Mouse (Mus musculus) neural tube, embryonic 14.5 days (tissue): Measurements from ENCODE around the gene Mdc1. TPM values are rescaled to one million over a fixed set of nuclear protein-coding genes. Genes with fewer than 3 reads are reported as not detected.

Source experiments
- ATAC-seq: fragments of 200-750 bp; cut with Nextera tagmentation; 2 replicates; pipeline ENCODE4 v1.8.0; 2017; ENCODE audit warnings: low read depth, mild to moderate bottlenecking, moderate TSS enrichment, moderate library complexity
- H3K27ac ChIP-seq: fragments of 300-500 bp; sonication (generic); 2 replicates; pipeline ENCODE4 v1.5.1; 2014; ENCODE audit warnings: low read depth, mild to moderate bottlenecking, control low read depth, low read length, moderate library complexity, mixed read lengths
- H3K27me3 ChIP-seq: fragments of 300-500 bp; sonication (generic); 2 replicates; pipeline ENCODE4 v1.6.1; 2014; ENCODE audit warnings: low read length; ENCODE audit not compliant: control insufficient read depth, insufficient read depth
- H3K36me3 ChIP-seq: fragments of 300-500 bp; sonication (generic); 2 replicates; pipeline ENCODE4 v1.6.1; 2014; ENCODE audit warnings: low read length, mixed read lengths; ENCODE audit not compliant: control insufficient read depth, insufficient read depth
- H3K4me1 ChIP-seq: fragments of 300-500 bp; sonication (generic); 2 replicates; pipeline ENCODE4 v1.6.1; 2014; ENCODE audit warnings: low read length; ENCODE audit not compliant: control insufficient read depth, insufficient read depth
- H3K4me2 ChIP-seq: fragments of 300-500 bp; sonication (generic); 2 replicates; pipeline ENCODE4 v1.6.1; 2014; ENCODE audit warnings: mild to moderate bottlenecking, low read depth, low read length, control low read depth
- H3K4me3 ChIP-seq: fragments of 300-500 bp; sonication (generic); 2 replicates; pipeline ENCODE4 v1.5.1; 2014; ENCODE audit warnings: low read depth, low read length, control low read depth, mixed read lengths
- H3K9ac ChIP-seq: fragments of 300-500 bp; sonication (generic); replicated peaks from 2 replicates; pipeline ENCODE4 v1.6.1; 2014; ENCODE audit warnings: low read depth, mild to moderate bottlenecking, control low read depth, low read length, mixed read lengths
- H3K9me3 ChIP-seq: fragments of 300-500 bp; sonication (generic); 2 replicates; pipeline ENCODE4 v1.6.1; 2016; ENCODE audit warnings: low read length; ENCODE audit not compliant: control insufficient read depth
- WGBS: fragments of 180-500 bp; shearing (Covaris S2); extraction: QIAGEN DNeasy Blood & Tissue Kit; methylation state at CpG from one replicate; pipeline ENCODE4 v1.1.7; 2014; 5-methylcytosine and 5-hydroxymethylcytosine counted together
- polyA plus RNA-seq: library from polyadenylated mRNA; unstranded; fragments of >200 nt; fragmentation: Nextera tagmentation; extraction: Ambion mirVana; gene quantifications from 2 replicates; pipeline ENCODE4 v1.2.1, GENCODE M21; 2014

The Mdc1 gene
- polyA plus RNA-seq, 1 experiment from 2014 or later, result 8.5 TPM

DNA sequence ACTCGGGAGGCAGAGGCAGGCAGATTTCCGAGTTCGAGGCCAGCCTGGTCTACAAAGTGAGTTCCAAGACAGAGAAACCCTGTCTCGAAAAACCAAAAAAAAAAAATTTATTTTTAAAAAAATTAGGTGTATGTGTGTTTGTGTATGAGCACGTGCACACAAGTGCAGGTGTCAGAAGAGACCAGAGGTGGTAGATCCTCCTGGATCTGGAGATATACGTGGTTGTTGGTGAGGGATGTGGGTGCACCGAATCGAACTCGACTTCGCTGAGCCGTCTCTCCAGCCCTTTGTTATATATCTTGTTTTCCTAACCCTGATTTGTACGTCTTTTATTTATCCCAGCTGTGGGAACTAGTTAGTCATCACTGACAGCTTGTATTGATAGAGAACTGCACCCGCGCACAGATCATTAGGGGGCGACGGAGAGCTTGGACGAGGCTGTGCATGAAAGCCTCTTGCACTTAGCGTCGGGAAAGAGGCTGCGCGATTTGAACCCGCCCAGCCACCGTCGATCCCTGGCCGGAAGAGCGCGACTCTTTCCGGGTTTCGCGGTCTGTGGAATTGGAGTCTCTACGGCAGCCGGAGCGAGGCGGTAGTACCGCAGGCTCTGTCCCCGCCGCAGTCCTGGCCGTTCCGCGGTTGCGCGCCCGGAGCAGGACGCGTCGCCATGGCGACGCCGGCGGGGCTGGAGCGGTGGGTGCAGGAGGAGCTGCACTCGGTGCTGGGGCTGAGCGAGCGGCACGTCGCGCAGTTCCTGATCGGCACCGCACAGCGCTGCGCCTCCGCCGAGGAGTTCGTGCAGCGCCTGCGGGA, 38.1 kb downstream of the Mdc1 start, which contains the start of gene Dhx16:
Gene Dhx16 (plus strand): TSS at position 575 of the 813 bp plus-strand sequence.
- Histone ChIP-seq H3K27ac (peak within 1 kb of the TSS; percentile 67), H3K36me3 (peaks cover 35% of the 10 kb centered on the region), H3K4me3 (peak within 1 kb of the TSS; percentile 94), H3K9ac (peak within 1 kb of the TSS; percentile 83), H3K4me2 (peak within 1 kb of the TSS; percentile 57), H3K4me1 (peaks cover 9% of the 10 kb centered on the region), H3K9me3 (no peaks in the 10 kb centered on the region), H3K27me3 (no peaks in the 10 kb centered on the region)
- peak; percentile 93 for ATAC-seq
- WGBS, result 6% methylated on average over 66 of the region's 66 CpGs

DNA sequence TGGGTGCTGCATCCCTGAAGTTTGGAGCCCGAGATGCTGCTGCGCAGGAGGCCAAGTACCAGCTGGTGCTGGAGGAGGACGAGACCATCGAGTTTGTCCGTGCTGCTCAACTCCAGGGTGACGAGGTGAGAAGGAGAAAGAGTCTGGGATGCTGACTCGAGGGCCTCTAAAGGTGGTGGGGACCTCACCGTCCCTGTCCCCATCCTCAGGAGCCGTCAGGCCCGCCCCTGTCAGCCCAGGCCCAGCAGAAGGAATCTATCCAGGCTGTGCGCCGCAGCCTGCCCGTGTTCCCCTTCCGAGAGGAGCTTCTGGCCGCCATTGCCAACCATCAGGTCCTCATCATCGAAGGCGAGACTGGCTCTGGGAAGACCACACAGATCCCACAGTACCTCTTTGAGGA, 41.6 kb downstream of the Mdc1 start:
- peaks cover 52% of the 10 kb centered on the region for H3K36me3 ChIP-seq
- no peak for ATAC-seq
- no peak overlapping the region for H3K4me3 ChIP-seq
- H3K9ac ChIP-seq, result no peak overlapping the region
- H3K27me3 ChIP-seq, result no peaks in the 10 kb centered on the region
- no peak overlapping the region for H3K4me2 ChIP-seq
- H3K4me1 ChIP-seq, result peaks cover 9% of the 10 kb centered on the region
- no peaks in the 10 kb centered on the region for H3K9me3 ChIP-seq
- WGBS, result 95% methylated on average over 17 of the region's 17 CpGs
- H3K27ac ChIP-seq, result no peak overlapping the region

DNA sequence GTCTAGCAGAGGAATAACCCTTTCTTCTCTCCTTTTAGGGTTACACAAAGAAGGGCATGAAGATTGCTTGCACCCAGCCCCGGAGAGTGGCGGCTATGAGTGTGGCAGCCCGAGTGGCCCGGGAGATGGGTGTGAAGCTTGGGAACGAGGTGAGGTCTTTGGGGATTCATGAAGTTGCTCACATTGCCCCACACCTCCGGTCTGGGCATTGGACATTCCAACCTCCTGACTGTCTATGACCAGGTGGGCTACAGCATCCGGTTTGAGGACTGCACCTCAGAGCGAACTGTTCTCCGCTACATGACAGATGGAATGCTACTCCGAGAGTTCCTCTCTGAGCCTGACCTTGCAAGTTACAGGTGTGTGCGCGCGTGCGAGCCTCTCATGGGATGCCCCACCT, 42.5 kb downstream of the Mdc1 start:
- Histone ChIP-seq H3K9me3 (no peaks in the 10 kb centered on the region), H3K36me3 (peaks cover 61% of the 10 kb centered on the region), H3K27ac (no peak overlapping the region), H3K9ac (no peak overlapping the region), H3K4me2 (no peak overlapping the region), H3K4me1 (peaks cover 9% of the 10 kb centered on the region), H3K27me3 (no peaks in the 10 kb centered on the region), H3K4me3 (no peak overlapping the region)
- WGBS, result 95% methylated on average over 14 of the region's 14 CpGs
- ATAC-seq, result no peak

GRCm38 (mm10) chr17:35887725-35888124, 46.4 kb downstream of the Mdc1 start:
- H3K9ac ChIP-seq, result no peak overlapping the region
- no peak overlapping the region for H3K4me3 ChIP-seq
- peaks cover 80% of the 10 kb centered on the region for H3K36me3 ChIP-seq
- no peak overlapping the region for H3K27ac ChIP-seq
- no peaks in the 10 kb centered on the region for H3K9me3 ChIP-seq
- no peak overlapping the region for H3K4me2 ChIP-seq
- no peaks in the 10 kb centered on the region for H3K4me1 ChIP-seq
- no peak for ATAC-seq
- WGBS, result 82% methylated on average over 14 of the region's 17 CpGs
- H3K27me3 ChIP-seq, result no peaks in the 10 kb centered on the region

- Histone ChIP-seq H3K4me3 (peak within 1 kb of the TSS; percentile 78), H3K36me3 (peaks cover 51% of the 10 kb centered on the region), H3K27ac (peak within 1 kb of the TSS; percentile 95), H3K9ac (peak within 1 kb of the TSS; percentile 76), H3K4me1 (peaks cover 13% of the 10 kb centered on the region), H3K27me3 (no peaks in the 10 kb centered on the region), H3K9me3 (no peaks in the 10 kb centered on the region), H3K4me2 (peak within 1 kb of the TSS; percentile 100)
- WGBS, result under 1% methylated on average over 75 of the region's 86 CpGs
- peak; percentile 92 for ATAC-seq
Measured at GRCm38 (mm10) chr17:35896781-35897643, 55.7 kb downstream of the Mdc1 start, which contains the start of gene 2310061I04Rik. Gene 2310061I04Rik (minus strand): TSS chr17:35897431.

GRCm38 (mm10) chr17:35897644-35898573, 56.6 kb downstream of the Mdc1 start:
- H3K9ac ChIP-seq, result peak overlapping the region; percentile 37; the same call in 1 of the 2 replicates
- peak overlapping the region; percentile 95; the same call in 1 of the 2 replicates for H3K27ac ChIP-seq
- peaks cover 49% of the 10 kb centered on the region for H3K36me3 ChIP-seq
- H3K4me1 ChIP-seq, result peaks cover 13% of the 10 kb centered on the region
- WGBS, result 47% methylated on average over 23 of the region's 23 CpGs
- no peaks in the 10 kb centered on the region for H3K27me3 ChIP-seq
- no peaks in the 10 kb centered on the region for H3K9me3 ChIP-seq
- peak overlapping the region; percentile 78 for H3K4me3 ChIP-seq
- peak overlapping the region; percentile 100 for H3K4me2 ChIP-seq
- peak; percentile 45 for ATAC-seq

GRCm38 (mm10) chr17:35900636-35901035, 59.3 kb downstream of the Mdc1 start:
- H3K27me3 ChIP-seq, result no peaks in the 10 kb centered on the region
- H3K9me3 ChIP-seq, result no peaks in the 10 kb centered on the region
- no peak for ATAC-seq
- H3K4me3 ChIP-seq, result no peak overlapping the region
- peaks cover 56% of the 10 kb centered on the region for H3K36me3 ChIP-seq
- H3K4me1 ChIP-seq, result peaks cover 10% of the 10 kb centered on the region
- no peak overlapping the region for H3K27ac ChIP-seq
- 88% methylated on average over 3 of the region's 3 CpGs for WGBS
- H3K4me2 ChIP-seq, result no peak overlapping the region
- no peak overlapping the region for H3K9ac ChIP-seq

- Histone ChIP-seq H3K4me3 (no peak overlapping the region), H3K4me1 (peaks cover 7% of the 10 kb centered on the region), H3K36me3 (peaks cover 68% of the 10 kb centered on the region), H3K27me3 (no peaks in the 10 kb centered on the region), H3K27ac (no peak overlapping the region), H3K9ac (no peak overlapping the region), H3K9me3 (no peaks in the 10 kb centered on the region), H3K4me2 (no peak overlapping the region)
- WGBS, result 92% methylated on average over 9 of the region's 9 CpGs
- no peak for ATAC-seq
Measured at GRCm38 (mm10) chr17:35903343-35903991, 62.2 kb downstream of the Mdc1 start.
